Mouse (Mus musculus) cerebellum, adult 2 months (tissue): ENCODE data around the gene Mras. TPM values are rescaled to one million over a fixed set of nuclear protein-coding genes. Genes with fewer than 3 reads are reported as not detected.

Experiments used
- DNase-seq, 2 experiments: peaks; one replicate each; pipeline ENCODE4 v3.0.0; 2021
- H3K27ac ChIP-seq: fragments of 200-500 bp; 2 replicates; pipeline ENCODE4 v1.5.1; 2012; ENCODE audit warnings: low read length, control low read depth, inconsistent platforms; ENCODE audit not compliant: insufficient read depth
- H3K27me3 ChIP-seq: fragments of 200-500 bp; 2 replicates; pipeline ENCODE4 v1.6.1; 2012; ENCODE audit warnings: inconsistent platforms, mild to moderate bottlenecking, low read length, moderate library complexity; ENCODE audit not compliant: control insufficient read depth, insufficient read depth
- H3K4me1 ChIP-seq: fragments of 200-500 bp; 2 replicates; pipeline ENCODE4 v1.6.1; 2011; ENCODE audit warnings: low read length; ENCODE audit not compliant: control insufficient read depth, insufficient read depth
- H3K4me3 ChIP-seq: fragments of 200-500 bp; replicated peaks from 2 replicates; pipeline ENCODE3; 2011; ENCODE audit warnings: mild to moderate bottlenecking, low read depth, low read length, control low read depth; ENCODE audit not compliant: insufficient read depth
- CTCF ChIP-seq: fragments of 200-500 bp; IDR thresholded peaks from 2 replicates; pipeline ENCODE4 v1.5.1; 2011; ENCODE audit warnings: low read depth, mild to moderate bottlenecking, control low read depth, low read length, moderate library complexity, borderline replicate concordance; ENCODE audit not compliant: insufficient read depth
- POLR2A ChIP-seq: fragments of 200-500 bp; IDR thresholded peaks from 2 replicates; pipeline ENCODE4 v1.6.1; 2011; ENCODE audit warnings: low read length, control low read depth, borderline replicate concordance; ENCODE audit not compliant: insufficient read depth
- WGBS: fragments of 180-500 bp; shearing (Covaris S2); methylation state at CpG from one replicate; pipeline ENCODE4 v1.1.7; 2018; 5-methylcytosine and 5-hydroxymethylcytosine counted together
- polyA plus RNA-seq: library from polyadenylated mRNA; depleted of rRNA; stranded (reverse); fragments of >200 nt; gene quantifications from 2 replicates; pipeline ENCODE4 v1.2.3, GENCODE M21; 2012

Mras gene
- polyA plus RNA-seq, 1 experiment = 81.5 TPM

- H3K4me1 ChIP-seq = peaks cover 15% of the 10 kb centered on the region
- H3K4me3 ChIP-seq = no peak overlapping the region
- no peaks in the 10 kb centered on the region for H3K27me3 ChIP-seq
- 43% methylated on average over 6 of the region's 6 CpGs for WGBS
- no peak for TF ChIP-seq POLR2A
- no peak for TF ChIP-seq CTCF
- 0 out of 2 replicates have a peak overlapping the region, but pooled peaks have one; percentile 4 for H3K27ac ChIP-seq
- peak; percentile 47 to 63 for DNase-seq
These were observed 36.4 kb downstream of the Mras start for GRCm38 (mm10) chr9:99400781-99401180.

- TF ChIP-seq POLR2A = no peak
- TF ChIP-seq CTCF = no peak
- H3K27ac ChIP-seq = no peak overlapping the region
- no peak overlapping the region for H3K4me3 ChIP-seq
- H3K4me1 ChIP-seq = peaks cover 15% of the 10 kb centered on the region
- DNase-seq = peak; percentile 63 to 74
- WGBS = 24% methylated on average over 13 of the region's 13 CpGs
- no peaks in the 10 kb centered on the region for H3K27me3 ChIP-seq
These were observed 39.9 kb downstream of the Mras start for GRCm38 (mm10) chr9:99397056-99397815.

GRCm38 (mm10) chr9:99394366-99394765, 42.8 kb downstream of the Mras start:
- no peak overlapping the region for H3K4me3 ChIP-seq
- H3K4me1 ChIP-seq = peaks cover 9% of the 10 kb centered on the region
- no peak for TF ChIP-seq POLR2A
- no peak for TF ChIP-seq CTCF
- H3K27me3 ChIP-seq = no peaks in the 10 kb centered on the region
- peak in 1 of 2 experiments; percentile 27 for DNase-seq
- H3K27ac ChIP-seq = no peak overlapping the region
- WGBS = 96% methylated on average over 11 of the region's 11 CpGs

GRCm38 (mm10) chr9:99393146-99393545, 44.0 kb downstream of the Mras start:
- TF ChIP-seq POLR2A (no peak), CTCF (no peak)
- 72% methylated on average over 8 of the region's 8 CpGs for WGBS

GRCm38 (mm10) chr9:99391557-99391956, 45.6 kb downstream of the Mras start:
- 97% methylated on average over 10 of the region's 10 CpGs for WGBS
- DNase-seq = no peak
- H3K4me3 ChIP-seq = no peak overlapping the region
- H3K27ac ChIP-seq = no peak overlapping the region
- no peak for TF ChIP-seq CTCF
- no peak for TF ChIP-seq POLR2A
- no peaks in the 10 kb centered on the region for H3K4me1 ChIP-seq
- no peaks in the 10 kb centered on the region for H3K27me3 ChIP-seq

More at GRCm38 (mm10) chr9:99393146-99393545, 44.0 kb downstream of the Mras start:
- no peak for DNase-seq
- H3K4me3 ChIP-seq = no peak overlapping the region
- peaks cover 9% of the 10 kb centered on the region for H3K4me1 ChIP-seq
- no peaks in the 10 kb centered on the region for H3K27me3 ChIP-seq
- H3K27ac ChIP-seq = no peak overlapping the region

GRCm38 (mm10) chr9:99390716-99391115, 46.5 kb downstream of the Mras start:
- H3K27ac ChIP-seq = no peak overlapping the region
- no peak for DNase-seq
- TF ChIP-seq POLR2A = no peak
- no peak for TF ChIP-seq CTCF
- WGBS = 70% methylated on average over 2 of the region's 2 CpGs
- H3K4me3 ChIP-seq = no peak overlapping the region
- no peaks in the 10 kb centered on the region for H3K27me3 ChIP-seq
- H3K4me1 ChIP-seq = no peaks in the 10 kb centered on the region

GRCm38 (mm10) chr9:99390201-99390600, 47.0 kb downstream of the Mras start:
- TF ChIP-seq CTCF (no peak), POLR2A (no peak)
- Histone ChIP-seq H3K4me1 (no peaks in the 10 kb centered on the region), H3K27ac (no peak overlapping the region), H3K4me3 (no peak overlapping the region), H3K27me3 (no peaks in the 10 kb centered on the region)
- DNase-seq = no peak
- 79% methylated on average over 5 of the region's 5 CpGs for WGBS

- Histone ChIP-seq H3K27me3 (no peaks in the 10 kb centered on the region), H3K4me3 (no peak overlapping the region), H3K27ac (no peak overlapping the region), H3K4me1 (no peaks in the 10 kb centered on the region)
- 73% methylated on average over 8 of the region's 8 CpGs for WGBS
- no peak for DNase-seq
- no peak for TF ChIP-seq POLR2A
- TF ChIP-seq CTCF = no peak
These were observed 47.7 kb downstream of the Mras start for GRCm38 (mm10) chr9:99389506-99389905.
